Mouse (Mus musculus): ENCODE results near the gene St5.

GRCm38 (mm10) chr7:109690961-109691360 lies 12.4 kb downstream of the St5 start:
- no peak for TF ChIP-seq CTCF (IDR thresholded peaks at IDR 0.05; ENCODE audit: borderline replicate concordance, extremely low read depth, insufficient read depth, insufficient read length)
- TF ChIP-seq POLR2A (IDR thresholded peaks at IDR 0.05; ENCODE audit: borderline replicate concordance, extremely low read depth, insufficient read depth, insufficient read length, poor library complexity, severe bottlenecking) = no peak
